Mouse (Mus musculus) embryonic facial prominence, embryonic 14.5 days (tissue): Measurements from ENCODE around the gene Crip2. TPM values are rescaled to one million over a fixed set of nuclear protein-coding genes. Genes with fewer than 3 reads are reported as not detected.

ENCODE experiments used
- ATAC-seq: fragments of 200-750 bp; cut with Nextera tagmentation; 2 replicates; pipeline ENCODE4 v1.8.0; 2017; ENCODE audit warnings: low read depth, moderate number of reproducible peaks, moderate TSS enrichment
- DNase-seq: peaks from one replicate; pipeline ENCODE4 v3.0.0-alpha.2; 2015; ENCODE audit warnings: low spot score
- H3K27ac ChIP-seq: fragments of 300-500 bp; sonication (generic); replicated peaks from 2 replicates; pipeline ENCODE4 v1.5.1; 2014; ENCODE audit warnings: low read depth, mild to moderate bottlenecking, low read length, moderate library complexity
- H3K27me3 ChIP-seq: fragments of 300-500 bp; sonication (generic); replicated peaks from 2 replicates; pipeline ENCODE4 v1.6.1; 2014; ENCODE audit warnings: low read length; ENCODE audit not compliant: control insufficient read depth, insufficient read depth
- H3K36me3 ChIP-seq: fragments of 300-500 bp; sonication (generic); 2 replicates; pipeline ENCODE4 v1.6.1; 2014; ENCODE audit warnings: low read length, mixed read lengths; ENCODE audit not compliant: control insufficient read depth, insufficient read depth
- H3K4me1 ChIP-seq: fragments of 300-500 bp; sonication (generic); 2 replicates; pipeline ENCODE4 v1.6.1; 2014; ENCODE audit warnings: antibody characterized with exemption, low read length; ENCODE audit not compliant: control insufficient read depth, insufficient read depth
- H3K4me2 ChIP-seq: fragments of 300-500 bp; sonication (generic); 2 replicates; pipeline ENCODE4 v1.6.1; 2014; ENCODE audit warnings: low read depth, mild to moderate bottlenecking, low read length, moderate library complexity, mixed read lengths
- H3K4me3 ChIP-seq: fragments of 300-500 bp; sonication (generic); 2 replicates; pipeline ENCODE4 v1.5.1; 2014; ENCODE audit warnings: low read depth, mild to moderate bottlenecking, low read length
- H3K9ac ChIP-seq: fragments of 300-500 bp; sonication (generic); 2 replicates; pipeline ENCODE4 v1.6.1; 2014; ENCODE audit warnings: low read depth, mild to moderate bottlenecking, low read length, moderate library complexity, mixed read lengths
- H3K9me3 ChIP-seq: fragments of 300-500 bp; sonication (generic); 2 replicates; pipeline ENCODE4 v1.6.1; 2016; ENCODE audit warnings: low read length; ENCODE audit not compliant: control insufficient read depth
- WGBS: fragments of 180-500 bp; shearing (Covaris S2); extraction: QIAGEN DNeasy Blood & Tissue Kit; methylation state at CpG from one replicate; pipeline ENCODE4 v1.1.7; 2014; 5-methylcytosine and 5-hydroxymethylcytosine counted together
- polyA plus RNA-seq: library from polyadenylated mRNA; unstranded; fragments of >200 nt; fragmentation: Nextera tagmentation; extraction: Ambion mirVana; gene quantifications from 2 replicates; pipeline ENCODE4 v1.2.1, GENCODE M21; 2014

Gene Crip2
- polyA plus RNA-seq, 1 experiment from 2014 or later: 185 TPM

GRCm38 (mm10) chr12:113102461-113102860 is 37.6 kb upstream of the Crip2 start:
- Histone ChIP-seq H3K27me3 (no peaks in the 10 kb centered on the region), H3K4me2 (no peak overlapping the region), H3K4me3 (no peak overlapping the region), H3K4me1 (peaks cover 8% of the 10 kb centered on the region), H3K27ac (no peak overlapping the region), H3K9me3 (no peaks in the 10 kb centered on the region), H3K9ac (no peak overlapping the region), H3K36me3 (peaks cover 11% of the 10 kb centered on the region; the same call in 1 of the 2 replicates)
- ATAC-seq (no peak; the same call in 1 of the 2 replicates), DNase-seq (peak; percentile 64)
- WGBS: 63% methylated on average over 6 of the region's 6 CpGs

GRCm38 (mm10) chr12:113103846-113104451 is 36.1 kb upstream of the Crip2 start:
- no peak for ATAC-seq

GRCm38 (mm10) chr12:113106386-113106785 is 33.6 kb upstream of the Crip2 start:
- ATAC-seq (no peak), DNase-seq (no peak)
- 75% methylated on average over 6 of the region's 6 CpGs for WGBS
- Histone ChIP-seq H3K9ac (no peak overlapping the region), H3K9me3 (no peaks in the 10 kb centered on the region), H3K4me2 (no peak overlapping the region), H3K36me3 (peaks cover 18% of the 10 kb centered on the region; the same call in 1 of the 2 replicates), H3K4me1 (no peaks in the 10 kb centered on the region), H3K4me3 (no peak overlapping the region), H3K27ac (no peak overlapping the region), H3K27me3 (no peaks in the 10 kb centered on the region)

More at GRCm38 (mm10) chr12:113103846-113104451, 36.1 kb upstream of the Crip2 start:
- peaks cover 6% of the 10 kb centered on the region for H3K4me1 ChIP-seq
- H3K27ac ChIP-seq: no peak overlapping the region
- no peaks in the 10 kb centered on the region for H3K27me3 ChIP-seq
- peaks cover 15% of the 10 kb centered on the region; the same call in 1 of the 2 replicates for H3K36me3 ChIP-seq
- H3K4me2 ChIP-seq: no peak overlapping the region
- no peaks in the 10 kb centered on the region for H3K9me3 ChIP-seq
- no peak for DNase-seq
- 88% methylated on average over 8 of the region's 8 CpGs for WGBS
- H3K4me3 ChIP-seq: no peak overlapping the region
- no peak overlapping the region for H3K9ac ChIP-seq

- no peak overlapping the region for H3K27ac ChIP-seq
- H3K9me3 ChIP-seq: no peaks in the 10 kb centered on the region
- no peak overlapping the region for H3K9ac ChIP-seq
- H3K36me3 ChIP-seq: peaks cover 25% of the 10 kb centered on the region; the same call in 1 of the 2 replicates
- no peak for DNase-seq
- 81% methylated on average over 4 of the region's 4 CpGs for WGBS
- H3K4me1 ChIP-seq: no peaks in the 10 kb centered on the region
- ATAC-seq: no peak
- no peak overlapping the region for H3K4me2 ChIP-seq
- no peak overlapping the region for H3K4me3 ChIP-seq
- H3K27me3 ChIP-seq: no peaks in the 10 kb centered on the region
Observed at GRCm38 (mm10) chr12:113107431-113108124, 32.5 kb upstream of the Crip2 start.

- H3K27me3 ChIP-seq: no peaks in the 10 kb centered on the region
- DNase-seq (no peak), ATAC-seq (no peak)
- H3K4me1 ChIP-seq: no peaks in the 10 kb centered on the region
- H3K36me3 ChIP-seq: peaks cover 29% of the 10 kb centered on the region
- H3K9me3 ChIP-seq: no peaks in the 10 kb centered on the region
- H3K27ac ChIP-seq: no peak overlapping the region
- 87% methylated on average over 17 of the region's 17 CpGs for WGBS
- no peak overlapping the region for H3K4me3 ChIP-seq
- H3K4me2 ChIP-seq: no peak overlapping the region
- no peak overlapping the region for H3K9ac ChIP-seq
Observed at GRCm38 (mm10) chr12:113108528-113109283, 31.3 kb upstream of the Crip2 start.

DNA sequence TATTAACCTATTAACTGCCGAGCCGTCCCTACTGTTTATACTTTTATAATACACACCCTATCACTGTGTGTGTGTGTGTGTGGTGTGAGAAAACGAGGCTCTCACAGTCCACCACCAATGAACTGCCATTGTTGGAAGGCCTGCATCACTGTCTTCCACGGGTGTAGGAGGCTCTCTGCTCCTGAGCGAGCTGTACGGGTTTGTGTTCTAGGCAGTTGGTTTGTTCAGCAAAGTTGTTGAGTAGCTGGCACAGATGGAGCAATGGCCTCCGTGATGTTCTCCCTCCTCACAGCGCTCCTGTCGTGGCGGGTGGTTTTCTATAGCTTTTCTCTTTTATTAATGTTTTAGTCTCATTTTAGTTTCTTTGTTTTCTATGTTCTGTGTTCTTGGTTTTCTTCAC is 30.2 kb upstream of the Crip2 start:
- H3K4me3 ChIP-seq: no peak overlapping the region
- H3K9me3 ChIP-seq: no peaks in the 10 kb centered on the region
- 87% methylated on average over 10 of the region's 10 CpGs for WGBS
- no peak overlapping the region for H3K27ac ChIP-seq
- DNase-seq: no peak
- H3K4me1 ChIP-seq: no peaks in the 10 kb centered on the region
- H3K27me3 ChIP-seq: no peaks in the 10 kb centered on the region
- peaks cover 35% of the 10 kb centered on the region for H3K36me3 ChIP-seq
- H3K9ac ChIP-seq: no peak overlapping the region
- no peak overlapping the region for H3K4me2 ChIP-seq
- ATAC-seq: no peak

GRCm38 (mm10) chr12:113114141-113114540 is 25.9 kb upstream of the Crip2 start:
- H3K27me3 ChIP-seq: no peaks in the 10 kb centered on the region
- DNase-seq (no peak), ATAC-seq (no peak)

GRCm38 (mm10) chr12:113114856-113115538 is 25.0 kb upstream of the Crip2 start:
- Histone ChIP-seq H3K27ac (no peak overlapping the region), H3K9me3 (no peaks in the 10 kb centered on the region), H3K4me2 (no peak overlapping the region), H3K4me3 (no peak overlapping the region), H3K36me3 (peaks cover 72% of the 10 kb centered on the region), H3K4me1 (no peaks in the 10 kb centered on the region), H3K9ac (no peak overlapping the region), H3K27me3 (no peaks in the 10 kb centered on the region)
- DNase-seq (no peak), ATAC-seq (peak; percentile 12; the same call in 1 of the 2 replicates)
- 80% methylated on average over 16 of the region's 16 CpGs for WGBS

More at GRCm38 (mm10) chr12:113114141-113114540, 25.9 kb upstream of the Crip2 start:
- no peak overlapping the region for H3K9ac ChIP-seq
- 88% methylated on average over 4 of the region's 4 CpGs for WGBS
- no peak overlapping the region for H3K27ac ChIP-seq
- no peaks in the 10 kb centered on the region for H3K9me3 ChIP-seq
- H3K4me3 ChIP-seq: no peak overlapping the region
- no peak overlapping the region for H3K4me2 ChIP-seq
- no peaks in the 10 kb centered on the region for H3K4me1 ChIP-seq
- peaks cover 66% of the 10 kb centered on the region for H3K36me3 ChIP-seq
